Mouse (Mus musculus) urinary bladder, postnatal 25 days (tissue): Measurements from ENCODE around the gene Rai14.

Source experiments
- DNase-seq: peaks from one replicate; pipeline ENCODE4 v3.0.0; 2022; ENCODE audit warnings: low spot score

Rai14 gene

DNA sequence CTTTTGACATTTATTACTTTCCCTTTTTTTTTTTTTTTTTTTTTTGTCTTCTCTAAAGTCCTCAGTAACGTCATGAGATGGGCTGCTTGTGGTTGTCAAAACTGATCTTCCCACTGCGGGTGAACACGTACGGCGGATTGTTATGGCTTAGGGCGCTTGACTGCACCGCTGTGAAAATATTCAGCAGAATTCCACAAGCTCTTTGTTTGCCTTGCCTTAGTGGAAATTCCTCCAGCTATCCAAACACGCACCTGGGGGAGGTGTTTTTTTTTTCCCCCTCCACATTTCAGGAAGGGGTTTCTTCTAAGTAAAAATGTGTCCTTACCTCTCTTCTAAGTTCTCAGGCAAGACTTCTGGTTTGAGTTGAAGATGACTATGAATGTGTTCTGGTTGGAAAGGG is 6.2 kb upstream of the Rai14 start:
- no peak for DNase-seq

DNA sequence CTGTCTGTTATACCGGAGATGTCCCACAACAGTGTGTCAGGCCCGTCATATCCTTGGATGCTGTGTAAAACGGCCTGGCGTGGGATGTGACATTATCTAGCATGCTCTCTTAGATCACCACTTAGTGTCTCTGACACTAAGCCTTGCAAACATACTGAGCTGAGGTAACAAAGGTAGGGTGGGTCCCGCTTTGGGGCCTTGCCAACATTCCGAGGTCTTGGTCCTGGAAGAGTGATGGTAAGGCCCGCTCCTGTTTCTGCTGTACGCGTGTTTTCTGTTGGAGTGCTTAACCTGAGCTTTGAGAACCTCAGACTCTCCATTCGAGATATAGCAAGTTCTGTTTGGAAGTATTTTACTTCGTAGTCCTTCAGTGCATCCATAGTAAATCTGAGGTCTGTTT is 5.8 kb upstream of the Rai14 start:
- no peak for DNase-seq

DNA sequence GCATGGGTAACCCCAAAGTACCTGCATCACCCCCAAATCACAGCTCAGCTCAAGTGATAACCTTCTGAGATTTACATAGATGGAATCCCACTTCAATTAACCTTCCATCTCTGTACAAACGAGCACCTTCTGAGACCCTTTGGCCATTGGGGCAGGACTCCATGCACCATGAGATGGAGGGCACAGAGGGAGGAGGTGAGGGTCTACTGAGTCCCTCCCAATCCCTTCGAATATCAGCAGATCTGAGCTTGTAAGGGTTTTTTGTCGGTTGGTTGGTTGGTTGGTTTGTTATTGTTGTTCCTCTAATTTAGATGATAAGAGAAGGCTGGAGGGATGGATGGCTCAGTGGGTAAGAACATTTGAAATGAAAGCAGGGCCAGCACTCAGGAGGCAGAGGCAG is 5.1 kb upstream of the Rai14 start:
- DNase-seq: no peak

DNA sequence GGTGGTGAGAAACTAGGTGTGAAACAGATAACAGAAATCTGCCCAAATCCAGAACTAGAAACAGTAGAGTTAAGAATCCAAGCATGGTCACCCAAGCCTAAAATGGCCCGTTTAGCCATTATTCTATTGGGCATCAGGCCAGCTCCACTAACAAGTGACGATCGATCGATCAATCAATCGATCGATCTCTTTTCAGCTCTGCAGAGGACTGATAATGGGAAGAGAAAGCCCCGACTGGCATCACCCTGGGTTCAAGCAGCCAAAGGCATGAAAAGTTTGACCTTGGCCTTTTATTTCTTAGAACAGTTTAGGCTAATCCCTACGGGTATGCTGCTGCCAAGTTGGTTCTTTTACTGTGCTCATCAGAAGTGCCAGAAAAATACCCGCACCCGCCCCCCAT is 4.3 kb upstream of the Rai14 start:
- DNase-seq: no peak

DNA sequence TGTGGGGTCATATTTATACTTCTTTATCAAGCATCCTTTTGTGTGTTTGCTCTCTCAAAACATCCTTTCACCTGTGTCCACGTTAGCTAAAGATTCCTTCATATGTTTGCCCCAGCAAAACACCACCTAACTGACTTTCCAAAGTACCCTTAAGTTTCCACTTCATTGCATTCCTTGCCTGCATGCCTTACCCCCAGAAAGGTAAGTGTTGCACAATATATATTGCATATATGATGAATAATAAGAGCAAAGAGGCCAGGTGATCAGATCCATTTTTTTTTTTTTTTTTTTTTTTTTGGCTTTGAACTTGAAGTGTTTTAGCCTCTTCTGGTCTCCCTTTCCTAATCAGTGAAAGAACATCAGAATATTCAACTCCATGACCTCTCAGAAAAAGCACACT is 2.9 kb upstream of the Rai14 start:
- DNase-seq: no peak

DNA sequence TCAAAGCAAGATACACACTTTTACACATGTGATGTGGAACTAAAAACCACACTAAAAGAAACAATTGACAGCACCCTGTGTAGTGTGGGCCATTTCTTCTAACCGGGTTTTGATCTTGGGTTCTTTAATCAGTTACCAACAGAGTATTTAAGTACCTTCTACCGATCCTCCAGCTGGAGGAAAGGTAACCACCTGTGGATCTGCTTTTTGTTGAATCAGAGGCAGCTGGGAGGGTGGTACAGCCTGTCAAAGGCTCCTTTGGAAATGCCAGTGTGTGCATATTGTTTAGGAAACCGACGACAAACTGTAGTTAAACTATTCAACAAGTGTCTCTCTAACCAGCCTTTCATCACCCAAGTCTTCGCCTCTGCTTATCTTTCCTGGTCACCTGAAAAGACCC is 1.5 kb upstream of the Rai14 start:
- DNase-seq: no peak

DNA sequence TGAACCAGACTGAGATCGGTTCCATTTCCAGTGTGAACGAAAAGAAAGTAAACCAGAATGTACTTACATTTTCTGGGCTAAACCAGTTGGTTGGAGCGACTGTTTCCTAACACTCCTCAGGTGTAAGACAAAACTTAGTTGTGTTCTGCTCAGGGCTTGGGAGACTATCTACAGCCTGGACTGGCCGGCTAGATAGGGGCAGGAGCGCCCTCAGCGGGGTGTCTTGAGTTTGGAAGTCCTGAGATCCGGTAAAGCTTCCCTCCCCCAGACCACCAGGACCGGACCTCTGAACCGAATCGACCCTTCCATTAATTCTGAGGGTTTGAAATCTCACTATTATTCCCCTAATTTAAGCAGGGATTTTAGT is 698 bp upstream of the Rai14 start:
- DNase-seq: peak; percentile 31

DNA sequence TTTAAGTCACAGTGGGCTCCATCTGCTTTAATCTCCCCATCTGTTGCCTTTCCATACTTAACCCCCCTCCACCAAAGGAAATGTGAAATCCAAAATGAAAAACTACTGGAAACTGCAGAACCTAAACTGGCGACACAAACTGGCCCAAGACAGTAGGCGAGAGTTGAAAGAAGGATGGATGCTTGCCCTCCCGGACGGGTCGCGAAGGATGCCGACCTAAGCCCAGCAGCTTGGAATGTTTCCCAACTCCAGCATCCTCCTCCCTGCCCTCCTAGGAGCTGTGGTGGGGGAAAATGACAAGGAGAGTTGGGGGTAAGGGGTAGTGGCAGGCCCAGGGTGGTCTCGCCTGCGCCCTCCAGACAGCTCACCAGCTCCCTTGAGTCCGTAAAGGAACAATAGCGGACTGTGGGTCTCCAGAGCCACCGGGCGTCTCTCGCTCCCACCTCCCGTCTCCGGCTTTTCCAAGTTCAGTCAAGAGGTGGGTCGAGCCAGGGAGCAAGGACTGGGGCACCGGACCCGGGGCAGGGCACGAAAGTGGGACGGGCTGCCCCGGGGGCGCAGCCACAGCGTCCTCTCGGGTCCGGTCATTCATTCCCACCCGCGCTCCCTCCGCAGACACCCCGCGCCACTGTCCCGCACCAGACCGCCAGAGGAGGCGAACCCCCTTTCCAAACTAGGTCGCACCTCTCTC is 653 bp downstream of the Rai14 start:
- DNase-seq: peak; percentile 21

DNA sequence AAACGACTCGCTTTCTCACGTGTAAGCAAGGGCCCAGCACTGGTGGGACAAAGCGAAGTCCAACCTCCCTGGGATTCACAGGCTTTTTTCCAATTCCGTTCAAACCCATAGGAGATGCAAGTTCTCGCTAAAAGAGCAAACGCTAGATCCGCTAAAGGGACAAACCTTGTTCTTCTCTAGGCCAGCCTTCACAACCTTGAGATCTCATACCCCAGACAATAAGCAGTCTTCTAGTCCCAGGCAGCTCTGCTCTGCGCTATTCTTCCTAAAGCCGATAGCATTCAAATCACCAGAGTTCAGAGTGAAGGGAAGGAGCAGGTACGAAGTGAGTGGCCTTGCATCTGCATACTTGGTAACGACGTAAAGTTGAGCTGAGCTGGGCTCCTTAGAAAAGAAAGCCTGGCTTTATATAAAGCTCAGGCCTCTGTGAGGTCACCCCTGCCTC is 1.2 kb downstream of the Rai14 start:
- no peak for DNase-seq

DNA sequence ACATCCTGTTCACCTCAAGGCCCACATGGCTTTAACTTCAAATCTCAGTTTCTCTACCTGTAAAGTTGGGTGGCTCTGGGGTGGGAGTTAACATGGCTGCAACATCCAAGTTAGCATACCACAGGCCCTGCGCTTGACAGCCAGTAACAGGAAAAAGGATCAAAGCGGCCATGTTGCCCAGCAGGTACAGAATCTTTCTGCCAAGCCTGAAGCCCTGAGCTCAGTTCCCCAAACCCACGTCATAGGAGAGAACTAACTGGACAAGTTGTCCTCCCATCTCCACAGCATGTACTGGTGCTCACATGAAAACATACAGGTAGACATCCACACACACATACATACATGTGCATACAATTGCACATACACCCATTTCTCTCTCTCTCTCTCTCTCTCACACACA is 2.1 kb downstream of the Rai14 start:
- DNase-seq: no peak

DNA sequence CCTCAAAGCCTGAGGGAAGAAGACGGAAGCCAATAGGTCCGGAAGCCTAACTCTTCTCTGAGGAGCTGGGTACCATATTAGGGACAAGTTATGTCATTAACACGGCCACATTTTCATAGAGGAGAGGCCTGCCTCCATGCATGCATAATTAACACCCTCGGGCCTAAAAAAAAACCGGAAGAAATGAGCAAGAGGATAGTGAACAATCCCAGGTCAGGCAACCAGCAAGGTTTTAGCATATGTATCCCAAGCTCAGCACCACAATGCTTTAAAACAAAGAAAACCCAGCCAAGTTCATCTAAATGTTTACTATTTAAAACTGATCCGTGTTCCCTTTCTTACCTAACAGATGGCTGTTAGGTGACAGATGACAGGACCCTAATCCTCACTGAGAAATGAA is 3.2 kb downstream of the Rai14 start:
- no peak for DNase-seq

DNA sequence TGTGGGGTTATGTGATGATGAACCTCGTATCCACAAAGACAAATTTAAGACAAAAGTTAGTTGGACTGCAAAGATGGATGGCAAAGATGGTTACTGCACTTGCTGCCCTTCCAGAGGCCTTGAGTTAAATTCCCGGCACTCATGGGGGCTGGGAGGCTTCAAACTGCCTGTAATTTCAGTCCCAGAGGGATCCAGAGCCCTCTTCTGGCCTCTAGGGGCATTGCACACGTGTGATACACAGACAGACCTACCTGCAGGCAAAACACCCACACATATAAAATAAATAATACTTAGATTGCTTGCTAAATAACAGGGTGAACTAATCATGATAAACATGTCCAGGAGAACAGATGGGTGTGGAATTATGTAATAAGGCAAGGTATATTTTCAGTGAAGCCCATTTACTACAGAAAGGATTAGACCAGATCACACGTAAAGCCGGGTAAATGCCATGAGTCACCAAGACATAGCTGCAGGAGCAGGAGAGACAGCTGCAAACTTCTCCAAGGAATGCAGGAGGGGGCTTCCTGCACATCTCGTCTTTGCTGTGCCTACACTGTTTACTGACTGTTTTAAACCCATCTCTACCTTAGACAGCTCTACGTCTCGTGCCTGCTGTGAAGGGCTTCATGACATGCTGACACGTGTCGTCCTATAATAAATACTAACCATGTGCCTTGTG is 5.7 kb downstream of the Rai14 start:
- DNase-seq: no peak

DNA sequence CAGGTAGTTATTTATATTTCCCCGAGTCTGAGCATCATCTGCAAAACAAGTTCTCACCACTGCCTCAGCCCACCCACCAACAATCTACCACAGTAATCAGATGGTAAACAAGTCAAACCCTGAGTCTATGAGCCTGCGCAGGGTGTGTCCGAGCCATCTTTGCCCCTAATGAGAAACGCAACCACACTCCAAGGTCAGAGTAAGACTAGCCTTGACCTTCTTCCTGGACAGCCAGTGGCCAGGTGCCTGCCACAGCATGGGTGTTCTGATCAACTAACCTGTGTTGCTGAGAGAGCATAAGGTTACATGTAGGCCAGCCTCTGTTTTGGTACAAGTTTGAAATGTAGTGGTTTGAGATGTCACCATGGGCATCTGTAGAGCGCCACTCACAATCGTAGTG is 7.3 kb downstream of the Rai14 start:
- no peak for DNase-seq

DNA sequence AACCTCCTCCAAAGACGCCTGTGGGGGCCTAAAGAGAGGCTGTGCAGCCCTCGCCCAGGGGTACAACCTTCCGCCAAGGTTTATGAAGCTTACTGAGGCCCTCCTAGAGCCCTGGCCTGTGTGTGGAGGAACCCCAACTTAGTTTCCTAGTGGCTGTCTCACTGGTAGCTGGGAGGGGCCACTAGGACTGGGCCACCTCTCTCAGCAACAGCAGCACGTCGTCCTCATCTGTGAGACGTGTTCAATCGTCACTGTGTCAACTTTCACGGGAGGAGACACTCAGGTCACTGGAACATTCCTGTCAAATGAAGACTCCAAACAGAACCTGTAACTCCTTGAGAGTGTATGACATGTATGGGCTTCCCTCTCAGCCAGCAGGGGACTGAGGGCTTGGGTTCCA is 8.0 kb downstream of the Rai14 start:
- no peak for DNase-seq

DNA sequence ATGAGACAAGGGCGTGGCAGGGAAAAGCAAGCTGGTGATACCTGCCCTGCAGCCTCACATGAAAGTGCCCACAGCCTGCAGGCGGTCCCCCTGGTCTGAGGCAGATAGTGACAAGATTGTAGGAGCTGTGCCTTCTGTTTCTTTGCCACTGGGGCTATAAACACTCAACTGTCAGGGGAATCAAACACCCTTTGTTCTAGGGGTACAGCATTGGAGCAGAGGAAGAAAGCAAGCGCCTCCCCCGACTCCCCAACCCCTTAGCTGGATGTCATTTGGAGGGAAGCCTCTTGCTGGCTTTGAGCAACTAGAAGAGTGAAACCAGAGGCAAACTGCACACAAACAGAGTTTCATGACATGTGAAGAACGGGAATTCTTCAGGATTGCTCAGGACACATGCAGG is 8.7 kb downstream of the Rai14 start:
- no peak for DNase-seq

DNA sequence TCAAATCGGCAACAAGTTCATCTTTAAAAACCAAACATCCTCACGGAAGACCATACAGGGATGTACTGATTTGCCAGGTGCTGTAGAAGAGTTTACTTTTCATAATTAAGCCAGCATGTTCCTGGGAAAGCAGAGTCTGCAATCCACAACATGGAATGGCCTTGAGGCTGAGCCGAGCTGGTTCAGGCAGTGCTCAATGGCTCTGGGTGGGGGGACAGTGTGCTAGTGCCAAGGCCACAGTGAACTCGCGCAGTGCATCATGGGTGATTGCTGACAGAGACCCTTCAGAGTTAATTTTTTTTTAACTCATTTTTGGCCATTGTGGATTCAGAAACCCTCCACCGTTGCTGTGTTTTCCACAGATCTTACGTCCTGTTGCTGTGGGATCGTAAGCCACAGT is 10.1 kb downstream of the Rai14 start:
- no peak for DNase-seq

DNA sequence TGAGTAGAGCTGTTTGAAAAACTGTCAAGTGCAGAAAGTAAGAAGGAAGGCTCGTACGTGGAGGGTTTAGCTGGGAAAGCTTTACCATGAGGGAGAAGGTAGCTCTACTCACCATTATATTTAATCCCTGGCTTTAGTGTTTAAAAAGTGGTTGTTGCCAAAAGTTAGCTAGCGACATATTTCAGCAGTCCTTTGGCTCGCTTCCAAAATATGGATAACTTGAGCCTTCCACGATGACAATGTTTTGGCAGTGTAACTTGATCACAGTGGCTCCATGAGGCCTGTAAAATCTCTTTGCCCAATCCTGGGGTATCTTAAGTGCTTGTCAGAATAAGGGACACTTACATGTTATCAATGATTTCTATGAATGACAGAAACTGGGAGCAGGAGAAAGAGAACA is 12.9 kb downstream of the Rai14 start:
- no peak for DNase-seq

DNA sequence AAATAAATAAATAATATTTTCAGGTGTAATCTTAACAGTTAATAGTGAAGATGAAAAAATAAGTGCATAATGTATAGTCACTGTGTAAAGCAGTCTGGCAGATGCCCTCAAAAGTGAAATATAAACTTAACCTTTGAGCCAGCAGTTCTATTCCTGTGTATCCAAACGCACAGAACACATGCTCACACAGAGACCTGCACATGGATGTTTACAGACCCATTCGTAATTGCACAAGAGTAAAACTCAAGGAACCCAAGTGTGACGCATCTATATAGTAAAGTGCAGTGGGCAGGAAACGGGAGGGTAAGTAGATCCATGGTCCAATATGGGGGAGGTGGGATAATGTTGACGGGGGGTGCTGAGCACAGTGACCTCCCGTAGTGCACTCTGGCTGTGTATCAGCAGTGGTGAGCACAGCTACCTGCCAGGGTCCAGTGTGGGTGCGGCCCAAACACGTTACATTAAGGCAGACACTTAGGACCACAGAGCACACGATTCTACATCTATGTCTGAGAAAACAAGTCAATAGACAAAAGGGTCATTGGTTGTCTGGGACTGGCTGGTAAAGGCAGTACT is 13.4 kb downstream of the Rai14 start:
- DNase-seq: no peak

DNA sequence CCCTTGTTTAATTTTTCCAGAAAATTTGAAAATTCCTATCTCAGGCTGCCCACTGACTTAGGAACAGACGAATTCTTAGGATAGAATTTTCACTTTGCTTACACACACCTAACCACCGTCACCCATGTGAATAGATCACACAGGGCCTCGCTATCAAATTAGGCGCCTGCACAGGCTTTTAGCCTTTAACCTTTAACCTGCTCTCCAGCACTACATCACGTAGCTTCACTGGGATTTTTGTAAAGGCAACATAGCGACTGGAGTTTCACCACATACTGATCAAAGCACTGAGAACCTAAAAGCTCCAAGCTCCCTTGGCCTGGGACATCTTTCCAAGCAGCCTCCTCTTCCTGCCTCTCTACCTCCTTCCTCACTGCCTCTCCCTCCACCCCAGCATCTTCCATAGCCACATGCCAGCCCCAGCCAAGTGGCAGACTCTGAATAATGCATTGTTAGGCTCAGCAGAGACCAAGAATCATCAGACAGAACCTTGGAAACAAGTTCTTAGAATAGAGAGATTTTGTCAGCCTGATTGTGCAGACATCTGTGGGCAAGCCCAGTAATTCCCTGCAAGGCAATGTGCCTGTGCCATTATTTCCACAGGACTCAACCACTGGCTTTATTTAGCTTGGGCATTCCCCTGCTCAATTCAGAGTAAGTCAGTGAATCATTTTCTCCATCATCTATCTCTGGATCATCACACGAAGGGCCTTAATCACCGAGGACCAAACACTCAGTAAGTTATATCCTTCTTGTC is 17.8 kb downstream of the Rai14 start:
- no peak for DNase-seq

DNA sequence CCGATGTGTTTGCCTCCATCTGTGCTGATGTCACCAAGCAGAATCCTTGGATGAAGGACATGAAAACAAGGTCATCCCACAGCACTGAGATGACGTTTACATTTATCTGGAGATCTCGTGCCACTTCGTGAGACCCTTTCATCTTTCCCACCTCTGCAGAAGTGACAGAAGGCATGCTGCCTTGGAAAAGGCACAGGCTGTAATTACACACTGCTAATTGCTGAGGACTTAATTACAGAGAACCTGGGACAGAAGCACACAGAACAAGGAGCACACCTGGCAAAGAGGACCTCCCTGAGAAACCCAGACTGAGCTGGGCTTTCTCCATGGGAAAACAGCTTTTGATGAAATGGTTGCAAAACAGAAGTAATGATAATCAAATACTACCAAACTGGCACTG is 21.8 kb downstream of the Rai14 start:
- DNase-seq: no peak

DNA sequence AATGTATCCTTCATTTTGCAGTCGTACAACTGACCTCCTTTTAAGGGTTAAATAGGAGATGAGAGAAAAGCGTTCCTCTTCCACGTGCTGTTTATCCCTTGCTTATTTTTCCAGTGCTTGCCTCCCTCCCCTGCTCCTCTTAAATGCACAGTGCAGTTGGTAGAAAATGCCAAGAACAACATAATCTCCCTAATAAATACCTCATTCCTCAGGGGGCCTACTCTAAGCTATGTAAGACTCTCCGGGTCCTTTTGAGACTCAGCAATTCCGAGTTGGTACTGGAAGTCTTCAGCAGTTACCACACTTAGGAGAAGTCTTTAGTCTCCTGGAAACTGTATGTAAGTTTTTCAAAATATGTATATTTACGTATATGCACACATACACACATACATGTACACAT is 22.9 kb downstream of the Rai14 start:
- DNase-seq: no peak

DNA sequence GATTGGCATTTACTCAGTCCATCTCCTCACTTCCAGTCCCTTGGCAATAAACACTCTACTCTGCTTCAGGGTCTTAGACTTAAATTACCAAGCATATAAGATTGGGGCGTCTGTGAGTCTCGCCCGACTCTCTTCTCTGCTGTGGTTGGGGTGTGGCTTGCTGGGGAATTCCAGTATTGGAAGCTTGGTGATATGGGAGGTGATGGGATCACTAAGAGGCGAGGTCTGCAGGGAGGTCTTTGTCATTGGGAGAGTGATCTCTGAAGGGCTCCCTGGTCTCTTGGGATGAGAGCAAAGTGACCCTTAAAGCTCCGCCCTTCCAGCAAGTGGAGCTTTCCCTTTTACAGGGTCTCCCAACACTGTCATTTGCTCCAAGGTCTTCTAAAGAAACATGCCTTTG is 23.5 kb downstream of the Rai14 start:
- no peak for DNase-seq

DNA sequence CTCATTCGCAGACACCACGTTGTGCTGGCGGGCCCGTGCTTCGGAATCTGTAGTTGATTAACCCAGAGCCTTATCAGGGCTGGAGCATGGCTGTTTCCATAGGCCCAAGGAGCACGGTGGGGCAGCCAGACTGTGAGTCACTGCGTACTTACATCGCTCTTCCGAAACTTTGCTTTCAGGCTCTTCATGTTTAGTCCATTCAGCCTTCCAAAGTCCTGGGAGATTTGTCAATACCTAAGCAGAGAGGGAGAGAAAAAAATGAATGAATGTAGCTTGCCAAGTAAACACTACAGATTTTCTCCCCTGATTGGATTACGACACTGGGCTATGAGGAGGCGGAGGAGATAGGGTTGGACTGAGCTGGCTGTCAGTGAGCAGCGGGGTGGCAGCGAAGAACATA is 24.2 kb downstream of the Rai14 start:
- no peak for DNase-seq
